Mouse (Mus musculus): ENCODE measurements around the gene Kcnb1. TPM values are rescaled to one million over a fixed set of nuclear protein-coding genes. Genes with fewer than 3 reads are reported as not detected.

The Kcnb1 gene
- polyA plus RNA-seq, 1 experiment: not detected

DNA sequence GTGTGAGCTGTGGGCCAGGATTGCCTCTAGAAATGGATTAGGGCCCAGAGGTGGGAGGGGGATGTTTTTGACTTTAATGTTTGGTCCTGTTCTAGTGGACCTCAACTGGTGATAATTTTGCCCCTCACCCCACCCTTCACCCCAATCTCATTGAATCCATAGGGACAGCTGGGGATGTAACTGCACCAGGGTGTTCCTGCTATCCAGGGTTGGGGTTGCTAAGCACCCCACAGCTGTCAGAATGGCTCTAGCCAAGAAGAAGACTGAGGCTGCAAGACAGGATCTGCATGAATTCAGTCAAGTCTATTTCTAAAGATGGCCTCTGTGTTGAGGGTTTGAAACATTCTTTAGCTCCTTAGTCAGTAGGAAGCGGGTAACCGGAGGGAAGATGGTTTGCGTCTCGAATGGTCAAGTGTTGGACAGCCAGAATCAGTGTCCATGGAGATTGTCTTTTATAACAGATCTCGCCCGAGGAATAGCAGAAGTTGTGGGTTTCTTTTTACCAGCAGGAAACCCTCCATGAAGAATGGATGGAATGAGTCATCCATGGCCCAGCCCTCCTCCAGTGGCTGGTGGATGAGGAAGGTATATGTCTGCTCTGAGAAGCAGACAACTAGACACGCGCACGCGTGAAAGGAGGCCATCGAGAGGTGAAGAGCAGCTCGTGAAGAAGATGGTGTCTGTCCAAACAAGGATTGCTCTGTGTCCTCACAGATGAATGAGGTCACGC lies 96.6 kb downstream of the Kcnb1 start:
- H3K79me3 ChIP-seq (ENCODE audit: low read depth): no peaks in the 10 kb centered on the region
- no peaks in the 10 kb centered on the region for H3K27me3 ChIP-seq (ENCODE audit: control insufficient read depth, insufficient read depth, insufficient read length)
- TF ChIP-seq USF1 (IDR thresholded peaks at IDR 0.05; ENCODE audit: low read depth) (no peak), MAX (IDR thresholded peaks at IDR 0.05) (no peak), FOSL1 (IDR thresholded peaks at IDR 0.05; ENCODE audit: insufficient read depth, low read length, poor library complexity, severe bottlenecking) (no peak), MYOD1 (IDR thresholded peaks at IDR 0.05; ENCODE audit: control insufficient read depth, insufficient read length, low read depth) (peak; percentile 61)
- no peaks in the 10 kb centered on the region for H3K36me3 ChIP-seq (ENCODE audit: control insufficient read depth, insufficient read depth)
- H3K4me3 ChIP-seq (ENCODE audit: insufficient read depth, poor library complexity, severe bottlenecking): no peak overlapping the region
- H3ac ChIP-seq (ENCODE audit: control insufficient read depth, insufficient read length, low read depth): no peak overlapping the region
- H3K79me2 ChIP-seq (ENCODE audit: control insufficient read depth, insufficient read depth): no peaks in the 10 kb centered on the region

DNA sequence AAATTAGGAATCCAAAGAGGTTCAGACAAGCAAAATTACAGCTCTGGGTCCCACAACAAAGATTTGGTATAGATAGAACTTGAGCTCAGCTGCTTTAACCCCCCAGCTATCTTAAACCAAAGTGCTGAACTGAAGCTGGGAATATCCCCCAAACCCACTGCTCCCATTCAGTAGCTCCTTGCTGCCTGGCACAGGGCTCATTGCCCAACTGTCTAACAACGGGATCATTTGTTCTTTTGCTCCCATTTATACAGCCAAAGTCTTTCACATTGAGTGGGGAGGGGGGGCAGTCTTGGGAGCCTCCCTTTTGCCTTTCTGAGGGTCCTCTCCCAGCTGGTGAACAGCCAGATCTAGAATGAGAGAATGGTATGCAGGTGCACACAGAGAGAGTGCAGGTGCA lies 99.7 kb downstream of the Kcnb1 start:
- TF ChIP-seq MYOD1 (IDR thresholded peaks at IDR 0.05; ENCODE audit: control insufficient read depth, insufficient read length, low read depth) (no peak), USF1 (IDR thresholded peaks at IDR 0.05; ENCODE audit: low read depth) (no peak), CEBPB (IDR thresholded peaks at IDR 0.05; ENCODE audit: low read depth) (no peak), MYOG (IDR thresholded peaks at IDR 0.05; ENCODE audit: control insufficient read depth, extremely low read depth, insufficient read length) (no peak), FOSL1 (IDR thresholded peaks at IDR 0.05; ENCODE audit: insufficient read depth, low read length, poor library complexity, severe bottlenecking) (no peak), CTCF (IDR thresholded peaks at IDR 0.05; ENCODE audit: control insufficient read depth, insufficient read depth, insufficient read length) (no peak), MAX (IDR thresholded peaks at IDR 0.05) (no peak)
- no peaks in the 10 kb centered on the region for H3K27me3 ChIP-seq (ENCODE audit: control insufficient read depth, insufficient read depth, insufficient read length)
- H3ac ChIP-seq (ENCODE audit: control insufficient read depth, insufficient read length, low read depth): no peak overlapping the region
- H3K79me2 ChIP-seq (ENCODE audit: control insufficient read depth, insufficient read depth): no peaks in the 10 kb centered on the region
- no peak overlapping the region for H3K4me3 ChIP-seq (ENCODE audit: insufficient read depth, poor library complexity, severe bottlenecking)
- H3K79me3 ChIP-seq (ENCODE audit: low read depth): no peaks in the 10 kb centered on the region
- no peaks in the 10 kb centered on the region for H3K36me3 ChIP-seq (ENCODE audit: control insufficient read depth, insufficient read depth)

DNA sequence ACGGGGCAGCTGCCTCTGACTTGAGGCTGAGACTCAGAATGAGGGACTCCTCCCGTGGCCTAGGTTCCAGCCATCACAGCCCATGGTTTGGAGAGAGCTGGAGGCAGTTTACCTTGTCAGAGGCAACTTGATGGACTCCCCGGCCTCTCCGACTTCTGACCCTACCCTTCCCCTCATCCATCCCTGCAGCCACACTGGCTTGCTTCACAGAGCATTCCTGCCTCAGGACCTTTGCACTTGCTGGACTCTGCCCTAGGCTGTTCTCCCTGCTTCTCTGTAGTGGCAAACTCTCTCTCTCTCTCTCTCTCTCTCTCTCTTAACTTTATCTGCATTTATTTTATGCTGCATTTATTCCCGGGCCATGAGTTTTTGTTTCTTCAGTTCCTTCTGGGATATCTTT lies 103.1 kb downstream of the Kcnb1 start:
- Histone ChIP-seq H3K79me2 (ENCODE audit: control insufficient read depth, insufficient read depth) (no peaks in the 10 kb centered on the region), H3ac (ENCODE audit: control insufficient read depth, insufficient read length, low read depth) (no peak overlapping the region), H3K4me3 (ENCODE audit: insufficient read depth, poor library complexity, severe bottlenecking) (no peak overlapping the region), H3K79me3 (ENCODE audit: low read depth) (no peaks in the 10 kb centered on the region), H3K36me3 (ENCODE audit: control insufficient read depth, insufficient read depth) (no peaks in the 10 kb centered on the region), H3K27me3 (ENCODE audit: control insufficient read depth, insufficient read depth, insufficient read length) (no peaks in the 10 kb centered on the region)
- TF ChIP-seq FOSL1 (IDR thresholded peaks at IDR 0.05; ENCODE audit: insufficient read depth, low read length, poor library complexity, severe bottlenecking): no peak
- TF ChIP-seq CEBPB (IDR thresholded peaks at IDR 0.05; ENCODE audit: low read depth): no peak

DNA sequence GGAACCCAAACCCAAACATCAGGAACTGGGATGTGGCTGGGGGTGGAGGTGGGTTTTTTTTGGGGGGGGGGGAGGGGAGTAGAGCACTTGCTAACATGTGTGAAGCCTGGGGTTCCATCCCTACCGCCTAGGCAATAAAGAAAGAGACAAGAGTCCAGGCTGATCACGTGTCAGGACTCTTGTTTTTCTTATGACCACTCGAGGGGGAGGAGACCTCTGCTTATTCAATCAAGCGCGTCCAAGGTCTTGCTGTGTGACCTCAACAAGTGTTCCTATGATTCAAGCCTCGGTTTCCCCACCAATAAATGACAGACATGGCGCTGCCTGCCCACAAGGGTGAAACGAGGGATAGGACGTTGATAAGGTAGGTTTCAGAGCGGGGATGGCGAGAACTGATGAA lies 103.9 kb downstream of the Kcnb1 start:
- Histone ChIP-seq H3K4me3 (ENCODE audit: insufficient read depth, poor library complexity, severe bottlenecking) (no peak overlapping the region), H3K79me2 (ENCODE audit: control insufficient read depth, insufficient read depth) (no peaks in the 10 kb centered on the region), H3K79me3 (ENCODE audit: low read depth) (no peaks in the 10 kb centered on the region), H3K36me3 (ENCODE audit: control insufficient read depth, insufficient read depth) (no peaks in the 10 kb centered on the region), H3K27me3 (ENCODE audit: control insufficient read depth, insufficient read depth, insufficient read length) (no peaks in the 10 kb centered on the region), H3ac (ENCODE audit: control insufficient read depth, insufficient read length, low read depth) (no peak overlapping the region)
- TF ChIP-seq CEBPB (IDR thresholded peaks at IDR 0.05; ENCODE audit: low read depth) (no peak), CTCF (IDR thresholded peaks at IDR 0.05; ENCODE audit: control insufficient read depth, insufficient read depth, insufficient read length) (no peak), MYOG (IDR thresholded peaks at IDR 0.05; ENCODE audit: control insufficient read depth, extremely low read depth, insufficient read length) (no peak), FOSL1 (IDR thresholded peaks at IDR 0.05; ENCODE audit: insufficient read depth, low read length, poor library complexity, severe bottlenecking) (no peak), MYOD1 (IDR thresholded peaks at IDR 0.05; ENCODE audit: control insufficient read depth, insufficient read length, low read depth) (no peak), USF1 (IDR thresholded peaks at IDR 0.05; ENCODE audit: low read depth) (no peak), MAX (IDR thresholded peaks at IDR 0.05) (no peak)

DNA sequence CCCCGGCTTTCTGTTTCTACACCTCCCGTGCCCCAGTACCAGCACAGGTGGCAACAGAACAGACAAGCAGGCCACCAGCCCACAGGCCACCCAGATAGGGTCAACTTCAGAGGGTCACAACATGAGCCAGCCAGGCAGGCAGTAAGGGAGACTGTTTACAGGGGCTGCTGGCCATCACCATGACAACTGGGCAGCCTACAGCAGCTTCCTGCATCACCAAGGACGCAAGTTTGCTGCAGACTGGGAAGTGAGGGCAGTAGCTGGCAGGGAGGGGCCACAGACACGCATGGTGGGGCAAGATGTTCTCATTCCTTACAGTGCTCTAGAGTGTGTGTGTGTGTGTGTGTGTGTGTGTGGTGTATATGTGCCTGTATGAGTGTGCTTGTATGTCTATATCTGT lies 108.3 kb downstream of the Kcnb1 start:
- Histone ChIP-seq H3K27me3 (ENCODE audit: control insufficient read depth, insufficient read depth, insufficient read length) (no peaks in the 10 kb centered on the region), H3K36me3 (ENCODE audit: control insufficient read depth, insufficient read depth) (no peaks in the 10 kb centered on the region), H3K79me2 (ENCODE audit: control insufficient read depth, insufficient read depth) (no peaks in the 10 kb centered on the region), H3K4me3 (ENCODE audit: insufficient read depth, poor library complexity, severe bottlenecking) (no peak overlapping the region), H3ac (ENCODE audit: control insufficient read depth, insufficient read length, low read depth) (no peak overlapping the region), H3K79me3 (ENCODE audit: low read depth) (no peaks in the 10 kb centered on the region)
- TF ChIP-seq CEBPB (IDR thresholded peaks at IDR 0.05; ENCODE audit: low read depth): no peak
- TF ChIP-seq FOSL1 (IDR thresholded peaks at IDR 0.05; ENCODE audit: insufficient read depth, low read length, poor library complexity, severe bottlenecking): no peak
- no peak for TF ChIP-seq CTCF (IDR thresholded peaks at IDR 0.05; ENCODE audit: control insufficient read depth, insufficient read depth, insufficient read length)
- no peak for TF ChIP-seq MYOG (IDR thresholded peaks at IDR 0.05; ENCODE audit: control insufficient read depth, extremely low read depth, insufficient read length)
- TF ChIP-seq MAX (IDR thresholded peaks at IDR 0.05): no peak
- TF ChIP-seq MYOD1 (IDR thresholded peaks at IDR 0.05; ENCODE audit: control insufficient read depth, insufficient read length, low read depth): no peak
- no peak for TF ChIP-seq USF1 (IDR thresholded peaks at IDR 0.05; ENCODE audit: low read depth)

DNA sequence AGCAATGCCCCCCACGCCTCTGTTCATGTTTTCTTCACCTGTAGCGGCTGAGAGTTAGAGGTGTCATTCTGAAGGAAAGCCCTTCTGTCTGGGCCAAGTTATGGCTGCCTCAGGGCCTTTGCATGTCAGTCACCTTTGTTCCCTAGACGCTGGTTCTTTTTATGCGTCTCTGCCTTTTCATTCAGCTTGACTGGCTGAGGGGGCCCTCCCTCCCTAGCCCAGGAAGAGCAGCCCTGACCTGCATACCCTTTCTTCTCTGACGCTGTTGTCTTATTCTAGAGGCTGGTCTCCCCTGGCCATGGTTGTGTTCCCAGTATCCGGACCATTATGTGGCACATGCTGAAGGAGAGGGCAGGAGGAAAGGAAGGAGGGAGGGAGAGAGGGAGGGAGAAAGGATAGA lies 108.8 kb downstream of the Kcnb1 start:
- TF ChIP-seq MYOG (IDR thresholded peaks at IDR 0.05; ENCODE audit: control insufficient read depth, extremely low read depth, insufficient read length) (no peak), USF1 (IDR thresholded peaks at IDR 0.05; ENCODE audit: low read depth) (no peak), CEBPB (IDR thresholded peaks at IDR 0.05; ENCODE audit: low read depth) (no peak), FOSL1 (IDR thresholded peaks at IDR 0.05; ENCODE audit: insufficient read depth, low read length, poor library complexity, severe bottlenecking) (no peak), MAX (IDR thresholded peaks at IDR 0.05) (no peak), CTCF (IDR thresholded peaks at IDR 0.05; ENCODE audit: control insufficient read depth, insufficient read depth, insufficient read length) (no peak), MYOD1 (IDR thresholded peaks at IDR 0.05; ENCODE audit: control insufficient read depth, insufficient read length, low read depth) (no peak)
- no peaks in the 10 kb centered on the region for H3K27me3 ChIP-seq (ENCODE audit: control insufficient read depth, insufficient read depth, insufficient read length)
- H3ac ChIP-seq (ENCODE audit: control insufficient read depth, insufficient read length, low read depth): no peak overlapping the region
- no peaks in the 10 kb centered on the region for H3K79me2 ChIP-seq (ENCODE audit: control insufficient read depth, insufficient read depth)
- no peaks in the 10 kb centered on the region for H3K79me3 ChIP-seq (ENCODE audit: low read depth)
- no peak overlapping the region for H3K4me3 ChIP-seq (ENCODE audit: insufficient read depth, poor library complexity, severe bottlenecking)
- H3K36me3 ChIP-seq (ENCODE audit: control insufficient read depth, insufficient read depth): no peaks in the 10 kb centered on the region
